Comparison of ENCODE assay signal across 7 mouse cellular contexts in the genomic region with DNA sequence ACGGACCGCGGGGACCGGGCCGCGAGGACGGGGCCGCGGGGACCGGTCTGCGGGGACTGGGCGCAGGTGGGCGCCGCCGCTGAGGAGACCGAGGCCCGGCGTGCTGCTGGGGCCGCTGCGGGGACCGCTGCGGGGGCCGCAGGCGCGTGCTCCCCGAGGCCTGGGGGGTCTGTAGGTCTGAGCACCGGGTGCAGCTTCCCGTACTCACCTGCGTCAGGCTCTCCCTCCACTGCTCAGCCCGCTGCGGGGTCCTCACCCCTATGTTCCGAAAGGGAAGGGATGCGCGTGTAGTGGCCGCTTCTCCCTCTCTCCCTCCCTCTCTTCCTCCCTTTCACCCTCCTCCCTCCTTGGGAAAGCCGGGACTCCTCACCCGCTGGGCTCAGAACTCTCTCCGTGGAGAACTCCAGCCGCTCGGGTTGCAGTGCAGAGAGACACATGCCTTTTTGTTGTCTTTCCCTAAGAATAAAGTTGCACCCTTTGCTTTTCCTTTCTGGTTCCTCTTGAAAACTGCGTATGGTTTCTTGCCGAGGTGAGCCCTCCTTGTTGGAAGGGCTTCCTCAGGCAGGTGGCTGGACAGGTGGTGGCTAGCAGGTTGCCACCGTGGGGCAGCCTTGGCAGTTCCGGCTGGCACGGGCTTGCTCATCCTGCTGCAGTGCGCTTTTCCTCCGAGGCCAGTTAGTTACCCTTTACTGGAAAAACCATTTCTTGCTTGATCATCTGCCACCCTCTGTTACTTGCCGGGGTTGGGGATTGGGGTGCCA. TPM values are rescaled to one million over a fixed set of nuclear protein-coding genes. Genes with fewer than 3 reads are reported as not detected.
A peak's percentile ranks its signal among the peaks of the same experiment; 100 is the strongest.
DNase-seq lines count a peak whose midpoint lies in the region; ATAC-seq and TF ChIP-seq lines count a peak whose summit lies in the region.

No protein-coding gene starts in this region.

- no peak for ATAC-seq in G1E (ENCODE audit: extremely low read depth, insufficient number of reproducible peaks, low FRiP score, poor library complexity, severe bottlenecking)
- ATAC-seq in heart, embryonic 14.5 days (ENCODE audit: insufficient number of reproducible peaks, insufficient read depth, low FRiP score, low read depth): 0 out of 2 replicates have a peak, but pooled peaks have one; percentile 2
- ATAC-seq in megakaryocyte-erythroid progenitor cell, adult 5-6 weeks (replicated peaks; ENCODE audit: low FRiP score, low TSS enrichment, poor library complexity, severe bottlenecking): peak; percentile 25; the same call in 1 of the 2 replicates

- H3K4me2 ChIP-seq in heart, embryonic 14.5 days (ENCODE audit: low read length): peak overlapping the region; percentile 98

- peaks cover 15% of the 10 kb centered on the region for H3K27me3 ChIP-seq in G1E (ENCODE audit: insufficient read depth, low read length)
- no peaks in the 10 kb centered on the region for H3K27me3 ChIP-seq in heart, embryonic 14.5 days (ENCODE audit: control insufficient read depth, insufficient read depth, low read length)
- no peaks in the 10 kb centered on the region for H3K27me3 ChIP-seq in splenic B cell, adult 2 months (ENCODE audit: control insufficient read depth, insufficient read depth, low read length, poor library complexity, severe bottlenecking)

- under 1% methylated on average over 45 of the region's 48 CpGs for WGBS in heart, embryonic 14.5 days

- no peak for TF ChIP-seq CTCF in G1E (IDR thresholded peaks at IDR 0.05; ENCODE audit: low read depth, low read length)
- TF ChIP-seq CTCF in cortical plate, adult 2 months (IDR thresholded peaks at IDR 0.05; ENCODE audit: extremely low read depth, insufficient read depth, low read length): no peak

- H3K27ac ChIP-seq in cortical plate, adult 2 months (ENCODE audit: insufficient read depth, low read length): peak overlapping the region; percentile 80
- H3K27ac ChIP-seq in heart, embryonic 14.5 days (replicated peaks in 1 of 2; ENCODE audit: control insufficient read depth in 1 of 2, insufficient read depth in 1 of 2, low read depth in 2 of 2, low read length in 2 of 2): peak overlapping the region in 1 of 2 experiments; percentile 48; a peak in 2 of 4 replicates

- H3K4me3 ChIP-seq in G1E (ENCODE audit: low read depth, low read length): peak overlapping the region; percentile 81
- H3K4me3 ChIP-seq in cortical plate, adult 2 months (ENCODE audit: insufficient read depth, low read length): peak overlapping the region; percentile 93
- peak overlapping the region; percentile 89 to 97 for H3K4me3 ChIP-seq in heart, embryonic 14.5 days (ENCODE audit: control insufficient read depth in 1 of 2, insufficient read depth in 1 of 2, low read depth in 1 of 2, low read length in 2 of 2)

- H3K9me3 ChIP-seq in G1E (replicated peaks): no peaks in the 10 kb centered on the region
- no peaks in the 10 kb centered on the region for H3K9me3 ChIP-seq in heart, embryonic 14.5 days (ENCODE audit: control insufficient read depth, low read length)

- no peak for TF ChIP-seq POLR2A in cortical plate, adult 2 months (IDR thresholded peaks at IDR 0.05; ENCODE audit: extremely low read depth, insufficient read depth, low read length)

- H3K4me1 ChIP-seq in G1E (ENCODE audit: insufficient read depth, low read depth, low read length): peaks cover 58% of the 10 kb centered on the region
- peaks cover 9% of the 10 kb centered on the region; the same call in 1 of the 2 replicates for H3K4me1 ChIP-seq in cortical plate, adult 2 months (ENCODE audit: control insufficient read depth, insufficient read depth, low read length)
- peaks cover 13 to 33% of the 10 kb centered on the region in 2 experiments for H3K4me1 ChIP-seq in heart, embryonic 14.5 days (ENCODE audit: control insufficient read depth in 2 of 2, insufficient read depth in 2 of 2, low read length in 2 of 2)

- peak overlapping the region; percentile 93 for H3K9ac ChIP-seq in heart, embryonic 14.5 days (ENCODE audit: low read length)

- peak; percentile 48 for DNase-seq in CD4-positive, CD25-positive, alpha-beta regulatory T cell, adult 2 months (ENCODE audit: low read depth, low spot score)
- peak; percentile 50 for DNase-seq in G1E (ENCODE audit: low spot score)
- peak; percentile 50 for DNase-seq in kidney, postnatal 10 days
- DNase-seq in splenic B cell, adult 2 months (ENCODE audit: low read depth, low spot score): peak; percentile 51

- peaks cover 18% of the 10 kb centered on the region for H3K36me3 ChIP-seq in G1E (replicated peaks)
- no peaks in the 10 kb centered on the region for H3K36me3 ChIP-seq in heart, embryonic 14.5 days (ENCODE audit: control insufficient read depth, insufficient read depth, low read length)
- peaks cover under 1% of the 10 kb centered on the region for H3K36me3 ChIP-seq in splenic B cell, adult 2 months (ENCODE audit: control insufficient read depth, insufficient read depth, low read length, poor library complexity, severe bottlenecking)

RNA-seq across cellular contexts. Expression of gene Dgkd, which starts 0.7 kb away (rescaled TPM):
- total RNA-seq in G1E (2014; fragmentation: Nextera tagmentation) (58.8 and 61.5 TPM in 2 replicates), G1E (2017) (57.3 and 60.6 TPM in 2 replicates)
- 15.2 and 20.2 TPM in 2 replicates for polyA plus RNA-seq in G1E (2012)
- 53.3 and 61.4 TPM in 2 replicates for polyA plus RNA-seq in cortical plate, adult 2 months (2012; rRNA removed)
- polyA plus RNA-seq in heart, embryonic 14.5 days (2014; fragmentation: Nextera tagmentation; extraction: Ambion mirVana): 24.7 and 29.4 TPM in 2 replicates
- 35.7 and 42.1 TPM in 2 replicates for total RNA-seq in megakaryocyte-erythroid progenitor cell, adult 5-6 weeks (2014; fragmentation: Nextera tagmentation)
- total RNA-seq in megakaryocyte-erythroid progenitor cell, adult 5-6 weeks (2017): 17.5 and 26.8 TPM in 2 replicates

RNA-seq across cellular contexts. Expression of gene Sag, which starts 50.3 kb away (rescaled TPM):
- total RNA-seq in G1E (2014; fragmentation: Nextera tagmentation): 0.19 TPM in 1 of 2 replicates, not detected in the other
- 0.82 and 1.0 TPM in 2 replicates for total RNA-seq in G1E (2017)
- not detected in 2 replicates for polyA plus RNA-seq in G1E (2012)
- 2.2 and 3.0 TPM in 2 replicates for polyA plus RNA-seq in cortical plate, adult 2 months (2012; rRNA removed)
- 0.97 and 1.1 TPM in 2 replicates for polyA plus RNA-seq in heart, embryonic 14.5 days (2014; fragmentation: Nextera tagmentation; extraction: Ambion mirVana)
- 2.1 and 3.2 TPM in 2 replicates for total RNA-seq in megakaryocyte-erythroid progenitor cell, adult 5-6 weeks (2014; fragmentation: Nextera tagmentation)
- 0.95 and 2.0 TPM in 2 replicates for total RNA-seq in megakaryocyte-erythroid progenitor cell, adult 5-6 weeks (2017)
